Mouse (Mus musculus) limb, embryonic 14.5 days (tissue): ENCODE results near the gene Prnd. TPM values are rescaled to one million over a fixed set of nuclear protein-coding genes. Genes with fewer than 3 reads are reported as not detected.

Experiments
- ATAC-seq: fragments of 200-750 bp; cut with Nextera tagmentation; 2 replicates; pipeline ENCODE4 v1.8.0; 2017; ENCODE audit warnings: low read depth, moderate number of reproducible peaks, moderate TSS enrichment; ENCODE audit not compliant: low FRiP score
- DNase-seq: peaks from one replicate; pipeline ENCODE4 v3.0.0-alpha.2; 2015; ENCODE audit warnings: low spot score
- H3K27ac ChIP-seq: fragments of 300-500 bp; sonication (generic); replicated peaks from 2 replicates; pipeline ENCODE4 v1.5.1; 2014; ENCODE audit warnings: low read depth, mild to moderate bottlenecking, low read length, moderate library complexity, mixed read lengths
- H3K27me3 ChIP-seq: fragments of 300-500 bp; sonication (generic); 2 replicates; pipeline ENCODE4 v1.6.1; 2014; ENCODE audit warnings: low read length, mixed read lengths; ENCODE audit not compliant: control insufficient read depth, insufficient read depth
- H3K36me3 ChIP-seq: fragments of 300-500 bp; sonication (generic); 2 replicates; pipeline ENCODE4 v1.6.1; 2014; ENCODE audit warnings: mild to moderate bottlenecking, low read length, moderate library complexity, mixed read lengths; ENCODE audit not compliant: control insufficient read depth, insufficient read depth
- H3K4me1 ChIP-seq: fragments of 300-500 bp; sonication (generic); 2 replicates; pipeline ENCODE4 v1.6.1; 2014; ENCODE audit warnings: antibody characterized with exemption, low read length, mixed read lengths; ENCODE audit not compliant: control insufficient read depth, insufficient read depth
- H3K4me2 ChIP-seq: fragments of 300-500 bp; sonication (generic); replicated peaks from 2 replicates; pipeline ENCODE4 v1.6.1; 2014; ENCODE audit warnings: low read depth, mild to moderate bottlenecking, low read length, moderate library complexity; ENCODE audit not compliant: severe bottlenecking
- H3K4me3 ChIP-seq: fragments of 300-500 bp; sonication (generic); replicated peaks from 2 replicates; pipeline ENCODE4 v1.5.1; 2014; ENCODE audit warnings: low read length
- H3K9ac ChIP-seq: fragments of 300-500 bp; sonication (generic); 2 replicates; pipeline ENCODE4 v1.6.1; 2014; ENCODE audit warnings: mild to moderate bottlenecking, low read depth, low read length, moderate library complexity; ENCODE audit not compliant: severe bottlenecking
- H3K9me3 ChIP-seq: fragments of 300-500 bp; sonication (generic); 2 replicates; pipeline ENCODE4 v1.6.1; 2016; ENCODE audit warnings: low read length; ENCODE audit not compliant: control insufficient read depth
- POLR2A ChIP-seq: fragments of 200-500 bp; IDR thresholded peaks from 2 replicates; pipeline ENCODE4 v1.8.0; 2012; ENCODE audit warnings: inconsistent platforms, mild to moderate bottlenecking, moderate library complexity, borderline replicate concordance; ENCODE audit not compliant: insufficient read depth, insufficient read length; ENCODE audit errors: extremely low read depth
- WGBS: fragments of 180-500 bp; shearing (Covaris S2); extraction: QIAGEN DNeasy Blood & Tissue Kit; methylation state at CpG from one replicate; pipeline ENCODE4 v1.1.7; 2014; 5-methylcytosine and 5-hydroxymethylcytosine counted together
- polyA plus RNA-seq, 2 experiments: library from polyadenylated mRNA; depleted of rRNA in 1 of 2; stranded (reverse) in 1 of 2; unstranded in 1 of 2; fragments of >200 nt; fragmentation: Nextera tagmentation in 1 of 2; extraction: Ambion mirVana in 1 of 2; gene quantifications; 2 replicates each; pipeline versions ENCODE4 v1.2.1 to v1.2.3; 2012 to 2014

Gene Prnd
- polyA plus RNA-seq, 2 experiments, result 41.2 to 50.5 TPM

DNA sequence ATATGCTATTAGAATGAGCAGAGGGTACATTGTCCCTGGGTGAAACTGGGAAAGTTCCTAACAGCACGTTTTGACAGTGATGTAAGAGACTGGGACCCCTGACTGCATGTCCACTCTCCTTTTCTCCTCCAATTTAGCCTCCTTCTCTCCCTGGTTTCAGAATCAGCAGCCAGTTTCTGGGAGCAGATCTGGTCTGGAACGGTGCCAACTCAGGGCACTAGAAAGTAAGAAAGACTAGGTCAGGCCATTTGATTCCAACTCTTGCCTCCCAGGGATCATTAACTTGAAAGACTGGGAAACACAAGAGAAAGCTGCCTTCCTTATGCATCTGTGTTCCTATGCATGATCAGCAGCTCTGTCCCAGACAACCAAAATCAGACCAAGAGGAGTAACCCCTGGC, 1.8 kb downstream of the Prnd start:
- Histone ChIP-seq H3K27ac (no peak overlapping the region), H3K4me1 (peaks cover 3% of the 10 kb centered on the region; the same call in 1 of the 2 replicates), H3K9ac (no peak overlapping the region), H3K4me2 (0 out of 2 replicates have a peak overlapping the region, but pooled peaks have one; percentile 29), H3K27me3 (peaks cover 18% of the 10 kb centered on the region; the same call in 1 of the 2 replicates), H3K4me3 (0 out of 2 replicates have a peak overlapping the region, but pooled peaks have one; percentile 9), H3K9me3 (no peaks in the 10 kb centered on the region), H3K36me3 (no peaks in the 10 kb centered on the region)
- WGBS, result 39% methylated on average over 2 of the region's 2 CpGs
- ATAC-seq (no peak), DNase-seq (no peak)
- no peak for TF ChIP-seq POLR2A

- 15% methylated on average over 29 of the region's 29 CpGs for WGBS
- H3K9me3 ChIP-seq, result no peaks in the 10 kb centered on the region
- no peak for ATAC-seq
- peak overlapping the region; percentile 9 for H3K4me3 ChIP-seq
- H3K9ac ChIP-seq, result no peak overlapping the region
- H3K27ac ChIP-seq, result no peak overlapping the region
- DNase-seq, result no peak
- peaks cover 3% of the 10 kb centered on the region; the same call in 1 of the 2 replicates for H3K4me1 ChIP-seq
- no peak for TF ChIP-seq POLR2A
- peaks cover 18% of the 10 kb centered on the region; the same call in 1 of the 2 replicates for H3K27me3 ChIP-seq
- H3K4me2 ChIP-seq, result peak overlapping the region; percentile 29
- H3K36me3 ChIP-seq, result no peaks in the 10 kb centered on the region
These were observed 2.4 kb downstream of the Prnd start for GRCm38 (mm10) chr2:131952961-131953538.

- Histone ChIP-seq H3K4me2 (no peak overlapping the region), H3K9ac (no peak overlapping the region), H3K27me3 (peaks cover 18% of the 10 kb centered on the region; the same call in 1 of the 2 replicates), H3K27ac (no peak overlapping the region), H3K36me3 (no peaks in the 10 kb centered on the region), H3K4me1 (peaks cover 3% of the 10 kb centered on the region; the same call in 1 of the 2 replicates), H3K9me3 (no peaks in the 10 kb centered on the region), H3K4me3 (peak overlapping the region; percentile 9; the same call in 1 of the 2 replicates)
- 88% methylated on average over 4 of the region's 4 CpGs for WGBS
- no peak for TF ChIP-seq POLR2A
- ATAC-seq, result no peak
- DNase-seq, result no peak
These were observed 3.0 kb downstream of the Prnd start for GRCm38 (mm10) chr2:131953711-131954110.

GRCm38 (mm10) chr2:131954835-131955234, 4.2 kb downstream of the Prnd start:
- H3K4me2 ChIP-seq, result peak overlapping the region; percentile 51
- peaks cover 18% of the 10 kb centered on the region; the same call in 1 of the 2 replicates for H3K27me3 ChIP-seq
- TF ChIP-seq POLR2A, result no peak
- ATAC-seq (no peak), DNase-seq (no peak)
- H3K36me3 ChIP-seq, result no peaks in the 10 kb centered on the region
- no peak overlapping the region for H3K9ac ChIP-seq
- peaks cover 3% of the 10 kb centered on the region; the same call in 1 of the 2 replicates for H3K4me1 ChIP-seq
- H3K9me3 ChIP-seq, result no peaks in the 10 kb centered on the region
- 58% methylated on average over 9 of the region's 9 CpGs for WGBS
- peak overlapping the region; percentile 24 for H3K4me3 ChIP-seq
- H3K27ac ChIP-seq, result no peak overlapping the region

DNA sequence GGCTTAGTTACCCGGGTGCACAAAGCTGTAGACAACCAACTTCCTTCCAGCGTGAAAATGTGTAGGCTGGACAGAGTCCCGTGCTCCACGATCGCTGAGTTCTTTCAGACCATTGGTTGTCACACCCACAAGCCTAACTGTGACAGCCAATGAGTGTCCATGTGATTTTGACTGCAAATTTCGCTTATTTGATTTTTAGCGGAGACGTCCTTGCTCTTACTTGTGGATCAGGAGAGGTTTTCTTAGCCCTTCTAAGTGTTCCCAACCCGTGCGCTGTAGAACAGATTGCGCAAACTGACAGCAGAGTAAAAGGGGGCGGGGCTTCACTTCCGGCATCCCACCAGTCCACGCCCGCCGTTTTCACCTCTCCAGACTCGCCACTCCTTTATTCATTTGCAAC, 4.6 kb downstream of the Prnd start:
- Histone ChIP-seq H3K4me2 (peak overlapping the region; percentile 51), H3K4me1 (peaks cover 3% of the 10 kb centered on the region; the same call in 1 of the 2 replicates), H3K4me3 (peak overlapping the region; percentile 24), H3K27ac (no peak overlapping the region), H3K36me3 (no peaks in the 10 kb centered on the region), H3K9me3 (no peaks in the 10 kb centered on the region), H3K27me3 (peaks cover 18% of the 10 kb centered on the region; the same call in 1 of the 2 replicates), H3K9ac (no peak overlapping the region)
- 6% methylated on average over 17 of the region's 17 CpGs for WGBS
- TF ChIP-seq POLR2A, result no peak
- peak; percentile 66; the same call in 1 of the 2 replicates for ATAC-seq
- DNase-seq, result peak; percentile 25
